Mouse (Mus musculus) hindbrain, embryonic 14.5 days (tissue): ENCODE data around the gene Vcan. TPM values are rescaled to one million over a fixed set of nuclear protein-coding genes. Genes with fewer than 3 reads are reported as not detected.

Experiments
- ATAC-seq: fragments of 200-750 bp; cut with Nextera tagmentation; 2 replicates; pipeline ENCODE4 v1.8.0; 2017; ENCODE audit warnings: moderate number of reproducible peaks, mild to moderate bottlenecking, moderate TSS enrichment, moderate library complexity; ENCODE audit not compliant: low FRiP score
- DNase-seq: peaks from one replicate; pipeline ENCODE4 v3.0.0-alpha.2; 2015; ENCODE audit warnings: low spot score
- H3K27ac ChIP-seq: fragments of 300-500 bp; sonication (generic); 2 replicates; pipeline ENCODE4 v1.5.1; 2014; ENCODE audit warnings: mild to moderate bottlenecking, moderate library complexity
- H3K27me3 ChIP-seq: fragments of 300-500 bp; sonication (generic); 2 replicates; pipeline ENCODE4 v1.6.1; 2014; ENCODE audit warnings: mild to moderate bottlenecking, low read length, mixed read lengths; ENCODE audit not compliant: control insufficient read depth, insufficient read depth
- H3K36me3 ChIP-seq: fragments of 300-500 bp; sonication (generic); replicated peaks from 2 replicates; pipeline ENCODE4 v1.6.1; 2014; ENCODE audit not compliant: control insufficient read depth, insufficient read depth
- H3K4me1 ChIP-seq: fragments of 300-500 bp; sonication (generic); replicated peaks from 2 replicates; pipeline ENCODE4 v1.6.1; 2014; ENCODE audit warnings: antibody characterized with exemption, low read length, mixed read lengths; ENCODE audit not compliant: control insufficient read depth, insufficient read depth
- H3K4me2 ChIP-seq: fragments of 300-500 bp; sonication (generic); replicated peaks from 2 replicates; pipeline ENCODE4 v1.6.1; 2014; ENCODE audit warnings: mild to moderate bottlenecking, moderate library complexity
- H3K4me3 ChIP-seq: fragments of 300-500 bp; sonication (generic); replicated peaks from 2 replicates; pipeline ENCODE4 v1.5.1; 2014; ENCODE audit warnings: mild to moderate bottlenecking, low read length
- H3K9ac ChIP-seq: fragments of 300-500 bp; sonication (generic); 2 replicates; pipeline ENCODE4 v1.6.1; 2014
- H3K9me3 ChIP-seq: fragments of 300-500 bp; sonication (generic); 2 replicates; pipeline ENCODE4 v1.6.1; 2016; ENCODE audit warnings: low read length; ENCODE audit not compliant: control insufficient read depth
- WGBS: fragments of 180-500 bp; shearing (Covaris S2); extraction: QIAGEN DNeasy Blood & Tissue Kit; methylation state at CpG from one replicate; pipeline ENCODE4 v1.1.7; 2014; 5-methylcytosine and 5-hydroxymethylcytosine counted together
- polyA plus RNA-seq: library from polyadenylated mRNA; unstranded; fragments of >200 nt; fragmentation: Nextera tagmentation; extraction: Ambion mirVana; gene quantifications from 2 replicates; pipeline ENCODE4 v1.2.1, GENCODE M21; 2014

Vcan gene
- polyA plus RNA-seq, 1 experiment from 2014 or later = 40.6 TPM

DNA sequence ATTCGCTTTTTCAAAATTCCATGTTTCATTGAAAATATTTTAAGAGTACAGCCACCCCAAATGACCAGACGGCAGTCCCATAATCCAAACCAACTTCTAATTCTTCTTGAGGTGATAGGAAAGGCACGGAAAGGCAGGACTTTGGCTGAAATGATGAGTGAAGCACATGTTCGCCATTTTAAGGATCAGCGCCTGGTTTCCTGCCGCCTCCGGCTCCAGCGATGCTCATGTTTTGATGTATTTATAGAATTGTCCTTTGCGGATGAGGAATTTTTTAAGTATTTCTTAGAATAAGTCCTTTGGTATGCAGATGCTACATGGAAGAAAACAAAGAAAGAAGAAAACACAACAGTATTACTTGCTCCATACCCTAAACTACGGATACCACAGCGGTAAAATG lies 85.3 kb downstream of the Vcan start:
- 96% methylated on average over 11 of the region's 11 CpGs for WGBS

DNA sequence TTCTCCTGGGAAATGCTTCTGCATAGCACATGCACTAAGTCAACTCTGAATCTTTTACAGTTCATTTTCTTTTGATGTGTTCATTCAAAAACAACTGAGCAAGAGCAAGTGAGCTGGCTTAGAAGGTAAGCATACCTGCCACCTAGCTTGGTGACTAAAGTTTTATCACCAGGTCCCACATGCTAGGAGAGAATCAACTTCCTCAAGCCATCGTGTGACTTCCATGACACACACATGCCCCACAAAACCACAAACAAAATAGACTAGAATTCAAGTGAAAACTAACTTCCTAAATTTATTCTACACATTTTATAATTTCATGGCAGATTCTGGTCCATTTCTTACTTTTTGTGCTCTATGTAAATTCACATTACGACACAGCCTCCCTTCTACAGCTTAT lies 89.0 kb downstream of the Vcan start:
- DNase-seq = no peak
- H3K27me3 ChIP-seq = no peaks in the 10 kb centered on the region
- 93% methylated on average over 2 of the region's 2 CpGs for WGBS
- no peak overlapping the region for H3K4me3 ChIP-seq
- no peaks in the 10 kb centered on the region for H3K4me1 ChIP-seq
- no peak overlapping the region for H3K9ac ChIP-seq
- no peak overlapping the region for H3K4me2 ChIP-seq
- no peaks in the 10 kb centered on the region for H3K9me3 ChIP-seq
- ATAC-seq = no peak
- peaks cover 15% of the 10 kb centered on the region for H3K36me3 ChIP-seq
- H3K27ac ChIP-seq = no peak overlapping the region

More for the DNA sequence above, 85.3 kb downstream of the Vcan start:
- H3K36me3 ChIP-seq = peaks cover 15% of the 10 kb centered on the region
- H3K4me2 ChIP-seq = no peak overlapping the region
- no peak overlapping the region for H3K4me3 ChIP-seq
- DNase-seq (no peak), ATAC-seq (no peak)
- H3K4me1 ChIP-seq = no peaks in the 10 kb centered on the region
- no peaks in the 10 kb centered on the region for H3K27me3 ChIP-seq
- no peaks in the 10 kb centered on the region for H3K9me3 ChIP-seq
- no peak overlapping the region for H3K27ac ChIP-seq
- no peak overlapping the region for H3K9ac ChIP-seq

DNA sequence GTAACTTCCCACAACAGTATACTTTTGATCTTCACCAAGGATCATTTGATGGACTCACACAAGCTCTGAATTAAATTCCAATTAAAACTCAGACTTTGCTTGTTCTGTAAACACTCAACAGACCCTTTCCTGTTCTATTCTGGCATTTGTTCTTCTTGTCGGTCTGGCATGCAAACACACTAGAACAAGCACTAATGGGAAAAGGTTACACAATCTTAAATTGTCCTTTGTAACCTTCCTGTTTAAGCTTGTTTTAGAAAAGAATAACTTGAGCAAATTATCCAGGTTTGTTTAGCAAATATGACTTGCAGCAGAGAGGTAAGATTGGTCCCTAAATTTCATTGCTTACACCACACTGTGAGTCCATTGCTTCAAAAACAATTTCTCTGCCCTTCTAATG lies 89.5 kb downstream of the Vcan start:
- H3K9ac ChIP-seq = no peak overlapping the region
- WGBS = 82% methylated on average over 1 of the region's 1 CpGs
- H3K9me3 ChIP-seq = no peaks in the 10 kb centered on the region
- no peak overlapping the region for H3K4me2 ChIP-seq
- H3K36me3 ChIP-seq = peaks cover 15% of the 10 kb centered on the region
- H3K4me1 ChIP-seq = no peaks in the 10 kb centered on the region
- H3K27ac ChIP-seq = no peak overlapping the region
- ATAC-seq (no peak), DNase-seq (no peak)
- no peak overlapping the region for H3K4me3 ChIP-seq
- H3K27me3 ChIP-seq = no peaks in the 10 kb centered on the region

DNA sequence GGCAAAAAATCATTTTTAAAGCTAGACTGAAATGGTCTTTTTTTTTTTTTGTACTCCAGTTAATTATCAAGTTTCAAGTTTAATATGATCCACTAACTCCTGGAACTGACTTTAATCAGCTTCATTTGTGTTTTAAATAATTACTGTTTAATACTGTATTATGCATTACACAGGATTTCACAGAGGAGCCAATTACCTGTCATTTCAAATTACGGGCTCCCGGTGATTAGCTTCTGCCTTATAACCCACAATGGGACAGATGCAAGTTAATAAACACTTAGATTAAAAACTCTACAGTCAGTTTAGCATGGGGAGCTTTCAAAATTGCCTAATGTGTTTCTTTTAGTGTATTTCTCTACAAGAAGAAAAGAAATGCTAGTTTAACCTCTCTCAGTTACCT lies 96.7 kb downstream of the Vcan start:
- ATAC-seq = no peak
- DNase-seq = no peak

DNA sequence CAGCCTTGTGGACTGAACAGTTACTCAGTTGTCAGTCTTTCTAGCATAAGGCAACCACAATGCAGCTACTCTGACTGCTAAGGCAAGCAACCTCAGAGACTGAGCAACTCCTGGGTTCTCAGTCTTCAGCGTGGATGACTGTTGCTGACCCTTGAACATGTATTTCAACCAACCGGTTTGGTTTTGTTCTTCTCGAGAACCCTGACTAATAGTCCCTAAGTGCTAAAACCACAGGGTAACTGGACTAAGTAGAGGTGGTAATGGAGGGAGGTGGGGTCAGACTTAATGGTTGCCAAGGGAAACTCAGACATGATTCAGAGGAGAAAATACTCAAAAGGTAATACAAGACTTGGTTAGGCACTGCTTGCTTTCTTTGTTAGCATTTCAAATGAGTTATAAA lies 105.3 kb downstream of the Vcan start:
- no peak overlapping the region for H3K9ac ChIP-seq
- H3K4me3 ChIP-seq = no peak overlapping the region
- H3K27ac ChIP-seq = no peak overlapping the region
- 84% methylated on average over 3 of the region's 3 CpGs for WGBS
- H3K4me1 ChIP-seq = no peaks in the 10 kb centered on the region
- ATAC-seq (no peak), DNase-seq (no peak)
- no peak overlapping the region for H3K4me2 ChIP-seq
- no peaks in the 10 kb centered on the region for H3K9me3 ChIP-seq
- no peaks in the 10 kb centered on the region for H3K27me3 ChIP-seq
- no peaks in the 10 kb centered on the region for H3K36me3 ChIP-seq

More for the DNA sequence above, 96.7 kb downstream of the Vcan start:
- no peaks in the 10 kb centered on the region for H3K36me3 ChIP-seq
- H3K27me3 ChIP-seq = no peaks in the 10 kb centered on the region
- H3K4me2 ChIP-seq = no peak overlapping the region
- H3K27ac ChIP-seq = no peak overlapping the region
- 63% methylated on average over 2 of the region's 2 CpGs for WGBS
- H3K4me3 ChIP-seq = no peak overlapping the region
- no peaks in the 10 kb centered on the region for H3K9me3 ChIP-seq
- no peaks in the 10 kb centered on the region for H3K4me1 ChIP-seq
- no peak overlapping the region for H3K9ac ChIP-seq

DNA sequence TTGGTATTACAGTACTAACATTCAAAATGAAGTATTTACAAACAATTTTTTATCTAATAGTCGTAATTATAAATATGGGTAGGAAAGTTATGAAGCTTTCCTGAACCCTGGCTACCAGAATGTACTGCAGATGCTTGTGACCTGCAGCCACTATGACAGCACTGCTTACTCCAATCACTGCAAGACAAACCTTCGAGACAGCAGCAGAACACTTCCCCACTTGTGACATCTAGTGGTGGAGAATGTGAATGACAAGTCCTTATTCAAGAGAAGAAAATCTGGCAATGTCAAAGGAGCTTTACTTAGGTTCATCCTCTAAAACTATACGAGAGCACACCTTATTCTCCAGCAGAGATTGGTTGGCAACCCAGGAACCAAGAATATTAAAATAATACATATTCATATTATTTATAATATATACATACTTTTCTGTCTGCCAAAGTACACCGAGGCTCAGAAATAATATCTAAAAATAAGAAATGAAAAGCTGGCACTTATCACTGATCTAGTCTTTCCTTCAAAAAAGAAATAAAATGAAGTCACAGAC lies 108.1 kb downstream of the Vcan start:
- H3K4me2 ChIP-seq = no peak overlapping the region
- no peaks in the 10 kb centered on the region for H3K36me3 ChIP-seq
- H3K4me1 ChIP-seq = no peaks in the 10 kb centered on the region
- DNase-seq (peak; percentile 79), ATAC-seq (peak; percentile 73; the same call in 1 of the 2 replicates)
- H3K27me3 ChIP-seq = no peaks in the 10 kb centered on the region
- no peak overlapping the region for H3K9ac ChIP-seq
- no peak overlapping the region for H3K4me3 ChIP-seq
- WGBS = 36% methylated on average over 4 of the region's 4 CpGs
- H3K27ac ChIP-seq = no peak overlapping the region
- no peaks in the 10 kb centered on the region for H3K9me3 ChIP-seq

DNA sequence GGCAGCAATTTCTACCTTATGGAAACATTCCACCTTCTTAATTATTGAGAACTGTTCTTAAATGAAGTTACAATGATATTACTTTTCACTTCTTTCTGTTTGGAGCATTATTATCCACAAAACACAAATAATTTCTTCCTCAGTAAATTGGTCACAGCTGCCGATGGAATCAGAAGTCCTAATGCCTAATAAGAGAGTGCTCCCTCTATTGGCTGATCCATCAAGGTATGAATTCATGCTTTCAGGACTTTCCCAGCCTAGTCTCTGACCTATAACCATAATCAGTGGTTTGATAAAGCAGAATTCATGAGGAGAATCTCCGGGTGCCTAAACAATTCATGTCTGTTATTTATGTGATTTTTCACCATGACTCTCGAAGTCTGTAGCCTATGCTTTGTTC lies 123.2 kb downstream of the Vcan start:
- H3K9ac ChIP-seq = no peak overlapping the region
- H3K27ac ChIP-seq = no peak overlapping the region
- no peaks in the 10 kb centered on the region for H3K36me3 ChIP-seq
- no peak overlapping the region for H3K4me2 ChIP-seq
- no peaks in the 10 kb centered on the region for H3K27me3 ChIP-seq
- no peak overlapping the region for H3K4me3 ChIP-seq
- H3K4me1 ChIP-seq = no peaks in the 10 kb centered on the region
- ATAC-seq = no peak
- no peaks in the 10 kb centered on the region for H3K9me3 ChIP-seq
- WGBS = 85% methylated on average over 3 of the region's 3 CpGs
- no peak for DNase-seq

DNA sequence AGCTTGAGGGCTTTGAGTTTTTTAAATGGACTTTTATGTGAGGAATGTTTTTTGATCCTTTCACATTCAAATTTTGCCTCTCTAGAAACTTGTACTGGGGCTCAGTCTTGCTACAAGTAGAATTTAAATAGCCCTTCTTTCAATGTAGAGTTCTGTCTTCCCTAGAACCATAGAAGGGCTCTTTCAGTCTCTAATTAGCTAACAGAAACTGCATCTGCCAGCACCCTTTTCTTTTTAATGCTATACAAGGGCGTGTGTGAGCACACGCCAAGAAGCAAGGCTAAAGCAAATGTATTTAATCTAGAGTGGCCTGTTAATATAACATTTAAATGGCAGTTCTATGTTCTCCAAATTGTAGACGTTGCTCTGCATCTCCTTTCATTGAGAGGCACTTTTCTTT lies 134.9 kb downstream of the Vcan start:
- Histone ChIP-seq H3K4me1 (no peaks in the 10 kb centered on the region), H3K4me2 (no peak overlapping the region), H3K36me3 (no peaks in the 10 kb centered on the region), H3K9ac (no peak overlapping the region), H3K4me3 (no peak overlapping the region), H3K9me3 (no peaks in the 10 kb centered on the region), H3K27me3 (no peaks in the 10 kb centered on the region), H3K27ac (no peak overlapping the region)
- 51% methylated on average over 3 of the region's 3 CpGs for WGBS
- DNase-seq = no peak
- ATAC-seq = no peak
